Mouse (Mus musculus): ENCODE results near the gene Ifrd1. TPM values are rescaled to one million over a fixed set of nuclear protein-coding genes. Genes with fewer than 3 reads are reported as not detected.
"Not testable (repeated sequence)": the region's sequence is repeated elsewhere in the genome, so short reads cannot be mapped to it uniquely, and the experiment has no call there.

Ifrd1 gene
- polyA plus RNA-seq, 1 experiment from 2014 or later, result 201 TPM

DNA sequence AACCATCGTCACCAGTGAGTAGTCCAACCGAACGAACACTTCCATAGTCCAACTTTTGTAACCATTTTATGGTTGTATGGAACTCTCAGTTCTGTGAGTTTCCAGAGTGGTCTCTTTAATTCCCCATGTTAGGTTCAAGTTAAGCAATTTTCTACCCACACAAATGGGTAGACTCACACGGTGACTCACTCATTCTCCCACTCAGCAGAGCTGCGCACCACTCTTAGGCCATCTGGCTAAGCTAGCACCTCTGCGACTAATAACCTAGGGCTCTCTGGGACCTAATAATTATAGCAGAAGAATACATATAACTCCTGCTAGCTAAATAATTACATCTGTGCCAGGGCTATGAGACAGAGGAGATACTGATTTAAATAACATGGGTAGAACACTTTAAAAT lies 14.7 kb upstream of the Ifrd1 start:
- no peak overlapping the region for H3K4me3 ChIP-seq (replicated peaks; ENCODE audit: low read depth, low read length)
- no peaks in the 10 kb centered on the region for H3K36me3 ChIP-seq (ENCODE audit: control insufficient read depth, insufficient read depth, low read length)
- no peaks in the 10 kb centered on the region for H3K27me3 ChIP-seq (ENCODE audit: control insufficient read depth, insufficient read depth, low read length)
- H3K4me1 ChIP-seq (ENCODE audit: control insufficient read depth, insufficient read depth, low read length), result no peaks in the 10 kb centered on the region
- DNase-seq (no peak), ATAC-seq (ENCODE audit: low FRiP score, low TSS enrichment) (no peak)
- no peaks in the 10 kb centered on the region for H3K9me3 ChIP-seq (ENCODE audit: control insufficient read depth, low read length)
- no peak overlapping the region for H3K4me2 ChIP-seq (ENCODE audit: low read length)
- H3K9ac ChIP-seq (replicated peaks; ENCODE audit: low read length), result no peak overlapping the region
- H3K27ac ChIP-seq (replicated peaks; ENCODE audit: low read depth, low read length), result no peak overlapping the region
- WGBS, result 95% methylated on average over 6 of the region's 6 CpGs

DNA sequence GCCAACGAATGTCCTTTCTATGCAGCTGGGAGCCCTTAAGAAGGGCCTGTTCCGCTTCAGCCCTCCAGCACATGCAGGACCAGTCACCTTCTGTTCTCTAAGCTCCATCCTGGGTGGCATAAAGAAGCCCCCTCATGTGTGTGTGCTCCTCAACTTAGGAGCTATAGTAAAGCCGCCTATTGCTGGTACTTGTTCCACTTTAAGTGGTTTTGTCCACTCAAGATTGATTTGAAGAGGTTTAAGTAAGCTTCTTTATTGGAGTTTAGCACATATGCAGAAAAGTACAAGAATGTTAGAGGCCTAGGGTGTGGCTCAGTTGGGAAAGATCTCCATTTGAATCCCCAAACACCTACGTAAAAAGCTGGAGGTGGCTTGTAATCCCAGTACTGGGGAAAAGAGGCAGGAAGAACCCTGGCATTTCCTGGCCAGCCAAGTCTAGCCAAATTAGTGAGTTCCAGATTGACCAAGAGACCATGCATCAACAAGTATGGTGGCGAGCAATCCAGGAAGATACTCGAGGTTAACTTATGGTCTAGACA lies 10.2 kb upstream of the Ifrd1 start:
- H3K9ac ChIP-seq (replicated peaks; ENCODE audit: low read length), result no peak overlapping the region
- H3K9me3 ChIP-seq (ENCODE audit: control insufficient read depth, low read length), result no peaks in the 10 kb centered on the region
- DNase-seq (no peak), ATAC-seq (ENCODE audit: low FRiP score, low TSS enrichment) (no peak)
- no peaks in the 10 kb centered on the region for H3K4me1 ChIP-seq (ENCODE audit: control insufficient read depth, insufficient read depth, low read length)
- no peaks in the 10 kb centered on the region for H3K36me3 ChIP-seq (ENCODE audit: control insufficient read depth, insufficient read depth, low read length)
- H3K4me3 ChIP-seq (replicated peaks; ENCODE audit: low read depth, low read length), result no peak overlapping the region
- H3K27me3 ChIP-seq (ENCODE audit: control insufficient read depth, insufficient read depth, low read length), result no peaks in the 10 kb centered on the region
- H3K27ac ChIP-seq (replicated peaks; ENCODE audit: low read depth, low read length), result no peak overlapping the region
- 90% methylated on average over 6 of the region's 6 CpGs for WGBS
- H3K4me2 ChIP-seq (ENCODE audit: low read length), result no peak overlapping the region

DNA sequence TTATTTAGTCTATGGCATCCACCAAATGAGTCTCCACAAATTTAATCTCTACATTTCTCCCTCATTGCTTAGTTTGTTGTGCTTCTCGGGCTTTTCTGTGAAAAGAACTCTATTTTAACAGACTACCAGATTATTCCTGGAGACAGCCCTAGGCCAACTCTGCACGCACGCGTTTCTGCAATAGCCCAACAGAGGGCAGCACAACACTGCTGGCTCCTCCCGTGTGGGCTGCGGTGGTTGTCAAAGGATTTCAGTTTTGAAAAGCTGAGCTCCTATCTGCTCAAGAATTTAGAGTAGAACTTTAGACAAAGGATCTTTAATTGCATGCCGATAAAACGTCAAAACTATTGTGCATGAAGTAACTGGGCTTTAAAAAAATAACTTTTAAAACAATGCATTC lies 8.9 kb upstream of the Ifrd1 start:
- Histone ChIP-seq H3K36me3 (ENCODE audit: control insufficient read depth, insufficient read depth, low read length) (no peaks in the 10 kb centered on the region), H3K4me2 (ENCODE audit: low read length) (no peak overlapping the region), H3K9ac (replicated peaks; ENCODE audit: low read length) (no peak overlapping the region), H3K4me1 (ENCODE audit: control insufficient read depth, insufficient read depth, low read length) (no peaks in the 10 kb centered on the region), H3K4me3 (replicated peaks; ENCODE audit: low read depth, low read length) (no peak overlapping the region), H3K9me3 (ENCODE audit: control insufficient read depth, low read length) (no peaks in the 10 kb centered on the region), H3K27me3 (ENCODE audit: control insufficient read depth, insufficient read depth, low read length) (no peaks in the 10 kb centered on the region), H3K27ac (replicated peaks; ENCODE audit: low read depth, low read length) (no peak overlapping the region)
- 3% methylated on average over 8 of the region's 8 CpGs for WGBS
- peak; percentile 68; the same call in 1 of the 2 replicates for ATAC-seq (ENCODE audit: low FRiP score, low TSS enrichment)
- DNase-seq, result peak; percentile 91

DNA sequence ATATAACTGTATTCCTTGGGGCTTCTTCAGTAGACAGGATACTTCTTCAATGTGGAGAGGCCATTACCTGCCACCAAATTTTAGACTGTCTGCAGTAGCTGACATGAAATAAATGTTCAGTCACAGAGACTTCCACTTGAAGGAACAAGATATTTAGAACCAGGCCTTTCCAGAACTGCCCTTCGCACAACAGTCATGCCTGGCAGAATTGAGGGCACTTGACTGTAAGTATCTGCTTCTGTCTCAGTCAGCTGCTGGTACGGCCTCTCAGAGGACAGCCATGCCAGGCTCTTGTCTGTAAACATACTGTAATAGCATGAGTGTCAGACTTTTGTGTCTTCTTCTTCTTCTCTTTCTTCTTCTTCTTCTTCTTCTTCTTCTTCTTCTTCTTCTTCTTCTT lies 8.2 kb upstream of the Ifrd1 start:
- Histone ChIP-seq H3K27ac (replicated peaks; ENCODE audit: low read depth, low read length) (no peak overlapping the region), H3K36me3 (ENCODE audit: control insufficient read depth, insufficient read depth, low read length) (no peaks in the 10 kb centered on the region), H3K27me3 (ENCODE audit: control insufficient read depth, insufficient read depth, low read length) (no peaks in the 10 kb centered on the region), H3K4me3 (replicated peaks; ENCODE audit: low read depth, low read length) (no peak overlapping the region), H3K4me2 (ENCODE audit: low read length) (no peak overlapping the region), H3K9me3 (ENCODE audit: control insufficient read depth, low read length) (no peaks in the 10 kb centered on the region), H3K4me1 (ENCODE audit: control insufficient read depth, insufficient read depth, low read length) (no peaks in the 10 kb centered on the region), H3K9ac (replicated peaks; ENCODE audit: low read length) (no peak overlapping the region)
- no peak for DNase-seq
- no peak for ATAC-seq (ENCODE audit: low FRiP score, low TSS enrichment)
- whole genome bisulfite sequencing, result 87% methylated on average over 2 of the region's 2 CpGs

DNA sequence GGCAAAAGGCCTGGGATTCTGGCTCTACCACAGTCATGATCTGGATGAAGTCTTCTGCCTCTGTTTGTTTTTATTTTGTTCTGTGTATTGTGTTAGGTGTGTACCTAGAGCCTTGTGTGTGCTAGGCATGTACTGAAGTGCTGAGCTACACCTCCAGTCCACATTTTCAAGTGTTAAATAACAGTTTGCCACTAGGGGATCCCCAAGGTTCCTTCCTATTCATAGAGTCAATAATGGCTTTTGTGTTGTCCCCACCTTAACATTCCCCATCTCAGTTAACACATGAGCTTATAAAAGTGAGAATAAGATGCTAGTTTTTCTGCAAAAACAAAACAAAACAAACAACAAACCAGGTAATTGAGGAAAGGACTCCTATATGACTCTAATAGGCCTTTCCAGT lies 7.7 kb upstream of the Ifrd1 start:
- Histone ChIP-seq H3K27me3 (ENCODE audit: control insufficient read depth, insufficient read depth, low read length) (no peaks in the 10 kb centered on the region), H3K9ac (replicated peaks; ENCODE audit: low read length) (no peak overlapping the region), H3K4me3 (replicated peaks; ENCODE audit: low read depth, low read length) (no peak overlapping the region), H3K36me3 (ENCODE audit: control insufficient read depth, insufficient read depth, low read length) (no peaks in the 10 kb centered on the region), H3K4me1 (ENCODE audit: control insufficient read depth, insufficient read depth, low read length) (no peaks in the 10 kb centered on the region), H3K27ac (replicated peaks; ENCODE audit: low read depth, low read length) (no peak overlapping the region), H3K4me2 (ENCODE audit: low read length) (no peak overlapping the region), H3K9me3 (ENCODE audit: control insufficient read depth, low read length) (no peaks in the 10 kb centered on the region)
- DNase-seq (no peak), ATAC-seq (ENCODE audit: low FRiP score, low TSS enrichment) (no peak)

DNA sequence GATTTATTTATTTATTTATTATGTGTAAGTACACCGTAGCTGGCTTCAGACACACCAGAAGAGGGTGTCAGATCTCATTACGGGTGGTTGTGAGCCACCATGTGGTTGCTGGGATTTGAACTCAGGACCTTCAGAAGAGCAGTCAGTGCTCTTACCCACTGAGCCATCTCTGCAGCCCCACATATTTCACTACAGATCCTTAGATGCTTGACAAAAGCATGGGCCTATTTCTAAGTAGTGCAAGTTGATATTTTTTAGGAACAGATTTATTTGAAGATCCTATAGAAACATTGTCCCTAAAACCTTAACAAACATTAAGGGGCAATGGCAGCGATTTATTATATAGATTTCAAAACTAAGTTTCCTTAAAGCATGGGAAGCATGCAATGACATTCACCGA lies 7.0 kb upstream of the Ifrd1 start:
- 92% methylated on average over 4 of the region's 4 CpGs for WGBS
- not testable (repeated sequence) for H3K4me2 ChIP-seq (ENCODE audit: low read length)

DNA sequence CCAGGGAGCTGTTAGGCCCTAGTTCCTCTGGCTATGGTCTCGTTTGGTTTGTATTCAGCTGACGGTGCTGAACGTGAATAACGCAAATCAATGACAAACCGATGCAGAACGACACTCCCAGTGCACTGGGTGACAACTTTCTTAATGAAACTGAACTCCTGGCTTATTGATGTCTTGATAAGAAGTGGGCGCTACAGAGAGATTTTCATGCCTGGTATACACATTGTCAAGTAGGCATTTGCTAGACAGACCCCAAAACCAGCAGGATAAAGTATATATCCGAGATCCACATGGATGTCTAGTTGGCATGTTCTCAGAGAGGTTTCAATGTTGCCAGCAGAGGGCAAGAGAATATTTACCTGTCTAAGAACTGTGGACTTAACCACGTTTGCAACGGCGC lies 6.4 kb upstream of the Ifrd1 start:
- Histone ChIP-seq H3K9me3 (ENCODE audit: control insufficient read depth, low read length) (no peaks in the 10 kb centered on the region), H3K27ac (replicated peaks; ENCODE audit: low read depth, low read length) (no peak overlapping the region), H3K4me1 (ENCODE audit: control insufficient read depth, insufficient read depth, low read length) (no peaks in the 10 kb centered on the region), H3K27me3 (ENCODE audit: control insufficient read depth, insufficient read depth, low read length) (no peaks in the 10 kb centered on the region), H3K4me2 (ENCODE audit: low read length) (no peak overlapping the region), H3K4me3 (replicated peaks; ENCODE audit: low read depth, low read length) (no peak overlapping the region), H3K36me3 (ENCODE audit: control insufficient read depth, insufficient read depth, low read length) (no peaks in the 10 kb centered on the region), H3K9ac (replicated peaks; ENCODE audit: low read length) (no peak overlapping the region)
- ATAC-seq (ENCODE audit: low FRiP score, low TSS enrichment) (no peak), DNase-seq (no peak)
- 80% methylated on average over 11 of the region's 11 CpGs for WGBS

More for the DNA sequence above, 7.0 kb upstream of the Ifrd1 start:
- not testable (repeated sequence) for H3K27me3 ChIP-seq (ENCODE audit: control insufficient read depth, insufficient read depth, low read length); H3K9me3 ChIP-seq (ENCODE audit: control insufficient read depth, low read length); ATAC-seq (ENCODE audit: low FRiP score, low TSS enrichment); DNase-seq; H3K4me1 ChIP-seq (ENCODE audit: control insufficient read depth, insufficient read depth, low read length); H3K27ac ChIP-seq (replicated peaks; ENCODE audit: low read depth, low read length); H3K9ac ChIP-seq (replicated peaks; ENCODE audit: low read length); H3K4me3 ChIP-seq (replicated peaks; ENCODE audit: low read depth, low read length); H3K36me3 ChIP-seq (ENCODE audit: control insufficient read depth, insufficient read depth, low read length)

DNA sequence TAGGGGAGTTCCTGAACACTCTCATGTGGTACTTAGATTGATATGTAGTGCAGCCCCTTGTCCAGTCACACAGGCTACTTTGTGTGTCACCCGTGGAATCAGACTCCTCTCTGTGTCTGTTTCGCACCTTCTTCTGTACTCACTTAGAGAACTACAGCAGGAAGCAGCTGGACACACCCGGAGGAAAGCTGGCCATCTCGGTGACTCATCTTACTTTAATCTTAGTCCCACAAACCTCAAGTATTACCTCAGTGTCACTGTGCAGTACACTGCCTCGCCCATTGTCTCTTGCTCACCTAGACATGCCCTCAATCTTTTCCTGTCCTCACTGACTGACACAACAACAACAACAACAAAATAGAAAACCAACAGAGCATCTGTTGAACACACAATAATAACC lies 4.9 kb upstream of the Ifrd1 start:
- no peaks in the 10 kb centered on the region for H3K27me3 ChIP-seq (ENCODE audit: control insufficient read depth, insufficient read depth, low read length)
- no peak for DNase-seq
- H3K36me3 ChIP-seq (ENCODE audit: control insufficient read depth, insufficient read depth, low read length), result no peaks in the 10 kb centered on the region
- whole genome bisulfite sequencing, result 92% methylated on average over 5 of the region's 5 CpGs
- H3K4me1 ChIP-seq (ENCODE audit: control insufficient read depth, insufficient read depth, low read length), result no peaks in the 10 kb centered on the region
- no peak overlapping the region for H3K9ac ChIP-seq (replicated peaks; ENCODE audit: low read length)
- H3K4me3 ChIP-seq (replicated peaks; ENCODE audit: low read depth, low read length), result no peak overlapping the region
- no peak overlapping the region for H3K4me2 ChIP-seq (ENCODE audit: low read length)
- H3K9me3 ChIP-seq (ENCODE audit: control insufficient read depth, low read length), result no peaks in the 10 kb centered on the region
- no peak for ATAC-seq (ENCODE audit: low FRiP score, low TSS enrichment)
- H3K27ac ChIP-seq (replicated peaks; ENCODE audit: low read depth, low read length), result no peak overlapping the region

DNA sequence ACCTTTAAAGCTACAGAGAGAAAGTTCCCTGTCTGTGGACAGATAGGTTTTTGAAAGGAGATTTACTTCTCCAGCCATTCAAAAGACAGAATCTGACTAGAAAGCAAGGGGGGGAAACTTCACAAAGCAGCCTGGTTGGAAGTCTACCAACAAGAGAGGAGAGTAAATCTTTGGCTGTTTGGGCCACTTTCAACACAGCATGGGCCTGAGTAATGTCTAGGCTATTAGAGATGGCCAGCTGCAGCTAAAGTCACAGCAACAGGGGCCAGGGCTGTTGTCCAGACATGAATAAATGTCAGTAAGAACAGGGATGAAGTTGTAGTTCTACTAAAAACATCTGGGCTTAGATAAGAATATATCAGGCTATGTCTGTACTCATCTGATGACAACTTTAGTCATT lies 2.0 kb upstream of the Ifrd1 start:
- Histone ChIP-seq H3K4me3 (replicated peaks; ENCODE audit: low read depth, low read length) (no peak overlapping the region), H3K27ac (replicated peaks; ENCODE audit: low read depth, low read length) (no peak overlapping the region), H3K9me3 (ENCODE audit: control insufficient read depth, low read length) (no peaks in the 10 kb centered on the region), H3K27me3 (ENCODE audit: control insufficient read depth, insufficient read depth, low read length) (no peaks in the 10 kb centered on the region), H3K9ac (replicated peaks; ENCODE audit: low read length) (no peak overlapping the region), H3K4me1 (ENCODE audit: control insufficient read depth, insufficient read depth, low read length) (no peaks in the 10 kb centered on the region), H3K36me3 (ENCODE audit: control insufficient read depth, insufficient read depth, low read length) (no peaks in the 10 kb centered on the region), H3K4me2 (ENCODE audit: low read length) (no peak overlapping the region)
- no peak for ATAC-seq (ENCODE audit: low FRiP score, low TSS enrichment)
- no peak for DNase-seq

All from midbrain, embryonic 14.5 days (tissue).